In the genomic region with DNA sequence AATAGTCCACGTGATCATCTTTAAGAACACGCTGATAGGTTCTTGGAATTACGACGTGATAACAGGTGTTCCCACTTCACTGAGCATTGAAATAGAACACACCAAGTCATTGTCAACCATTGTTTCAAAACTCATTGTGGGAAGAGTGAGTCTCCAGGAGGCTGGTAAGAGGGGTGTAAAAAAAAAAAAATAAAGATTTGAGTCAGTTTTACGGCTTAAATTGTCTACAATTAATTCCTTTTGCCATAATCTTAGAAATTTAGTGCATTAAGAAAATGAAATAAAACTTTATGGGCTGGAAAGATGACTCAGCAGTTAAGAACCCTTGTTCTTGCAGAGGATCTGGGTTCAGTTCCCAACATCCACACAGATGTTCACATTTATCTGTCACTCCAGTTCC, we compare ENCODE assay signal across 16 mouse cellular contexts.
"Had no signal": no experiment of that assay in that cellular context is flagged by ENCODE, and none has a peak within 500 bp of the region (broad histone marks: within the 10 kb centered on the region; RNA-seq: fewer than 3 reads in every experiment).

No protein-coding gene starts in this region.

- DNase-seq: retina, postnatal 1 day; right cerebral cortex, adult 18-20 months; right cerebral cortex, postnatal 14 days; right cerebral cortex, postnatal 25 days; right cerebral cortex, postnatal 4 days; spleen, adult 18-20 months; thymus, adult 18-20 months; thymus, adult 2 months; thymus, postnatal 14 days; thymus, postnatal 25 days; thymus, postnatal 36 days; thymus, postnatal 4 days had no signal

- H3K4me3 ChIP-seq: neural tube, embryonic 13.5 days; neural tube, embryonic 15.5 days; stomach, embryonic 15.5 days had no signal

- H3K9me3 ChIP-seq: neural tube, embryonic 13.5 days; neural tube, embryonic 15.5 days; stomach, embryonic 15.5 days had no signal

- H3K4me2 ChIP-seq: neural tube, embryonic 13.5 days; neural tube, embryonic 15.5 days; stomach, embryonic 15.5 days had no signal

- H3K27ac ChIP-seq: neural tube, embryonic 13.5 days; neural tube, embryonic 15.5 days; stomach, embryonic 15.5 days; stomach, postnatal 0 days had no signal

- H3K36me3 ChIP-seq: neural tube, embryonic 13.5 days; neural tube, embryonic 15.5 days; stomach, embryonic 15.5 days had no signal

- H3K4me1 ChIP-seq: neural tube, embryonic 13.5 days; neural tube, embryonic 15.5 days; stomach, embryonic 15.5 days had no signal

- H3K27me3 ChIP-seq: neural tube, embryonic 13.5 days; neural tube, embryonic 15.5 days; stomach, embryonic 15.5 days had no signal

- H3K9ac ChIP-seq: neural tube, embryonic 13.5 days; neural tube, embryonic 15.5 days; stomach, embryonic 15.5 days had no signal
